Mouse (Mus musculus) common myeloid progenitor, adult 5-6 weeks (primary cell): Measurements from ENCODE around the gene Nme4. TPM values are rescaled to one million over a fixed set of nuclear protein-coding genes. Genes with fewer than 3 reads are reported as not detected.

Experiments used
- total RNA-seq: library from RNA; stranded (forward); fragments of 200-1000, 187-1606 nt; gene quantifications from 2 replicates; pipeline ENCODE4 v1.2.3, GENCODE M21; 2017

The Nme4 gene
- total RNA-seq, 1 experiment from 2014 or later: 78.8 TPM

Other genes with a start within 250 kb of the Nme4 start
- gene Wdr90, start 234.1 kb downstream of the Nme4 start, total RNA-seq: 18.6 and 23.8 TPM in 2 replicates
- gene Mcrip2, start 226.8 kb downstream of the Nme4 start, total RNA-seq: 22.3 and 24.0 TPM in 2 replicates
- gene Mettl26, start 220.5 kb downstream of the Nme4 start, total RNA-seq: 13.9 and 15.9 TPM in 2 replicates
- gene Wfikkn1, start 214.7 kb downstream of the Nme4 start, total RNA-seq: 0.78 and 1.0 TPM in 2 replicates
- 1.0 and 7.0 TPM in 2 replicates for gene Rab40c, start 175.9 kb downstream of the Nme4 start, total RNA-seq
- gene Pigq, start 150.7 kb downstream of the Nme4 start, total RNA-seq: 50.4 and 62.4 TPM in 2 replicates
- gene Nhlrc4, start 150.6 kb downstream of the Nme4 start, total RNA-seq: not detected in 2 replicates
- gene A930017K11Rik, start 143.0 kb downstream of the Nme4 start, total RNA-seq: not detected in 2 replicates
- gene Capn15, start 109.8 kb downstream of the Nme4 start, total RNA-seq: 4.1 and 4.6 TPM in 2 replicates
- 0.97 and 2.2 TPM in 2 replicates for gene Rab11fip3, start 26.0 kb downstream of the Nme4 start, total RNA-seq
- gene Decr2, start 5.3 kb downstream of the Nme4 start, total RNA-seq: 11.8 and 16.0 TPM in 2 replicates
- gene Tmem8, start 17.7 kb upstream of the Nme4 start, total RNA-seq: 2.4 and 9.3 TPM in 2 replicates
- gene Mrpl28, start 27.9 kb upstream of the Nme4 start, total RNA-seq: 36.4 and 48.0 TPM in 2 replicates
- 145 and 188 TPM in 2 replicates for gene Axin1, start 43.1 kb upstream of the Nme4 start, total RNA-seq
- 3.9 and 5.7 TPM in 2 replicates for gene Pdia2, start 103.5 kb upstream of the Nme4 start, total RNA-seq
- gene Rgs11, start 107.3 kb upstream of the Nme4 start, total RNA-seq: 0.23 and 0.82 TPM in 2 replicates
- gene Arhgdig, start 112.2 kb upstream of the Nme4 start, total RNA-seq: not detected in 2 replicates
- 6.9 and 8.3 TPM in 2 replicates for gene Fam234a, start 148.6 kb upstream of the Nme4 start, total RNA-seq
- 104 and 124 TPM in 2 replicates for gene Luc7l, start 157.3 kb upstream of the Nme4 start, total RNA-seq